Mouse (Mus musculus): ENCODE data around the gene Sh3gl2.

GRCm38 (mm10) chr4:85255771-85256389 lies 51.0 kb downstream of the Sh3gl2 start:
- TF ChIP-seq CTCF (IDR thresholded peaks at IDR 0.05; ENCODE audit: control insufficient read depth, insufficient read depth, low read length) = no peak
- no peak for TF ChIP-seq POLR2A (IDR thresholded peaks at IDR 0.05; ENCODE audit: borderline replicate concordance, control insufficient read depth, low read depth, low read length)

Measured in bone marrow, adult 2 months (tissue).